Mouse (Mus musculus): Measurements from ENCODE around the gene Yme1l1.

Gene Yme1l1

GRCm38 (mm10) chr2:23155777-23156607 lies at the start of gene Yme1l1, which contains the start of gene Mastl:
Gene Yme1l1, plus strand, starts transcription at chr2:23156369.
Gene Mastl, minus strand, starts transcription at chr2:23156024.
- DNase-seq (ENCODE audit: low spot score) = peak; percentile 98

- no peak for DNase-seq (ENCODE audit: low spot score)
Observed at GRCm38 (mm10) chr2:23119573-23119972, 36.6 kb upstream of the Yme1l1 start.

- no peak for DNase-seq (ENCODE audit: low spot score)
Observed at GRCm38 (mm10) chr2:23155199-23155621, 959 bp upstream of the Yme1l1 start.

GRCm38 (mm10) chr2:23156608-23157081 lies 476 bp downstream of the Yme1l1 start:
- no peak for DNase-seq (ENCODE audit: low spot score)

- DNase-seq (ENCODE audit: low spot score) = no peak
Observed at GRCm38 (mm10) chr2:23172305-23172704, 16.1 kb downstream of the Yme1l1 start.

GRCm38 (mm10) chr2:23194366-23194765 lies 38.2 kb downstream of the Yme1l1 start:
- DNase-seq (ENCODE audit: low spot score) = peak; percentile 37

- no peak for DNase-seq (ENCODE audit: low spot score)
Observed at GRCm38 (mm10) chr2:23201034-23201433, 44.9 kb downstream of the Yme1l1 start.

- DNase-seq (ENCODE audit: low spot score) = no peak
Observed at GRCm38 (mm10) chr2:23202900-23203670, 46.9 kb downstream of the Yme1l1 start.

- DNase-seq (ENCODE audit: low spot score) = no peak
Observed at GRCm38 (mm10) chr2:23207070-23207526, 50.9 kb downstream of the Yme1l1 start, which contains the start of gene 4931423N10Rik. Gene 4931423N10Rik, plus strand, starts transcription at chr2:23207476.

- no peak for DNase-seq (ENCODE audit: low spot score)
Observed at GRCm38 (mm10) chr2:23213661-23214060, 57.5 kb downstream of the Yme1l1 start.

- DNase-seq (ENCODE audit: low spot score) = no peak
Observed at GRCm38 (mm10) chr2:23225199-23225598, 69.0 kb downstream of the Yme1l1 start.

- no peak for DNase-seq (ENCODE audit: low spot score)
Observed at GRCm38 (mm10) chr2:23228463-23228862, 72.3 kb downstream of the Yme1l1 start.

- no peak for DNase-seq (ENCODE audit: low spot score)
Observed at GRCm38 (mm10) chr2:23234065-23234773, 78.0 kb downstream of the Yme1l1 start.
